Mouse (Mus musculus): ENCODE measurements around the gene Gabarapl2. TPM values are rescaled to one million over a fixed set of nuclear protein-coding genes. Genes with fewer than 3 reads are reported as not detected.

The Gabarapl2 gene
- total and polyA plus RNA-seq, 2 experiments from 2014 or later, result 76.3 to 212 TPM

DNA sequence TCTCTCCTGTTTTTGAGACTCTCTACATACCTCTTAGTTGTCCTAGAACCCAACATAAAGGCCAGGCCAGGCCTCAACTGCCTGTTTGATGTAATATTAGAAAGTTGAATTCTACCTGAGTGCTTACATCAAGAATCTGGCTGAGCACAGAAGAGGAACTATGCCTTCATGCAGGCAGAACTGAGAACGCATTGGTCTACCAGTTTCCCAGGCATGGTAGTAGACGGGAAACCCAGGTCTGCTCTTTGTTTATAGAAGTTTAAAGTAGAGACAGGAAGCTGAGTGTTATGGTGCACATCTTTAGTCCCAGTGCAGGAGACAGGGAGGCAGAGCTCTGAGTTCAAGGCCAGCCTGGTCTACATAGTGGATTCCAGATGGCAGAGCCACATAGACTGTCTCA is 6.6 kb downstream of the Gabarapl2 start:
- Histone ChIP-seq H3K4me3 (ENCODE audit: low read depth, low read length) (no peak overlapping the region), H3K9me3 (replicated peaks; ENCODE audit: control insufficient read depth, low read length) (no peaks in the 10 kb centered on the region), H3K27me3 (ENCODE audit: control insufficient read depth, insufficient read depth, low read length) (no peaks in the 10 kb centered on the region), H3K9ac (replicated peaks; ENCODE audit: low read depth, low read length) (no peak overlapping the region), H3K36me3 (replicated peaks; ENCODE audit: control insufficient read depth, insufficient read depth, low read length) (peaks cover 52% of the 10 kb centered on the region), H3K4me2 (ENCODE audit: low read depth, low read length) (no peak overlapping the region), H3K27ac (ENCODE audit: low read depth) (no peak overlapping the region), H3K4me1 (ENCODE audit: control insufficient read depth, insufficient read depth) (no peaks in the 10 kb centered on the region)
- DNase-seq (ENCODE audit: low spot score) (no peak), ATAC-seq (ENCODE audit: insufficient read depth, low read depth) (no peak)
- 77% methylated on average over 2 of the region's 2 CpGs for WGBS
- no peak for TF ChIP-seq CTCF (IDR thresholded peaks at IDR 0.05; ENCODE audit: low read depth)
- TF ChIP-seq EP300 (IDR thresholded peaks at IDR 0.05; ENCODE audit: low read depth), result no peak

DNA sequence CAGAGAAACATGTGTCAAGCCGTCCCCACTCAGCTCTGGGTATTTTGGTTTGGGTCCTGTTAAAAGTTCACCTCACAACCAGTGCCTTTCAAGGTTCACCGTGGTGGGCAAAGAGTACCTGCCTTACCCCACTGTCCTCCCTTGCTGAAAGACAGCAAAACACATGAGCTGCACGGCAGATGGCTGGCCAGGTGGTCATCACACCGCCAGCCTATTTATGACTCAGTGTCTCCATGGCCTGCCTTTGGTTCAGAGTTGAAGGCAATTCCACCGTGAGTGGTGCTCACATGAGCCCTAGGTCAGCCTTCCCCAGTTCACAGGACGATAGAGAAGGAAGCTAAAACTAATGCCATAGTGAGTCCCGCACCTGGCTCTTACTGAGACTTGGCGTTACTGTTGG is 7.5 kb downstream of the Gabarapl2 start:
- ATAC-seq (ENCODE audit: insufficient read depth, low read depth), result no peak
- Histone ChIP-seq H3K27ac (ENCODE audit: low read depth) (no peak overlapping the region), H3K4me1 (ENCODE audit: control insufficient read depth, insufficient read depth) (no peaks in the 10 kb centered on the region), H3K9me3 (replicated peaks; ENCODE audit: control insufficient read depth, low read length) (no peaks in the 10 kb centered on the region), H3K27me3 (ENCODE audit: control insufficient read depth, insufficient read depth, low read length) (no peaks in the 10 kb centered on the region), H3K36me3 (replicated peaks; ENCODE audit: control insufficient read depth, insufficient read depth, low read length) (peaks cover 54% of the 10 kb centered on the region), H3K9ac (replicated peaks; ENCODE audit: low read depth, low read length) (no peak overlapping the region), H3K4me3 (ENCODE audit: low read depth, low read length) (no peak overlapping the region), H3K4me2 (ENCODE audit: low read depth, low read length) (no peak overlapping the region)
- DNase-seq (ENCODE audit: low spot score), result no peak
- no peak for TF ChIP-seq CTCF (IDR thresholded peaks at IDR 0.05; ENCODE audit: low read depth)
- no peak for TF ChIP-seq EP300 (IDR thresholded peaks at IDR 0.05; ENCODE audit: low read depth)
- WGBS, result 91% methylated on average over 8 of the region's 8 CpGs

DNA sequence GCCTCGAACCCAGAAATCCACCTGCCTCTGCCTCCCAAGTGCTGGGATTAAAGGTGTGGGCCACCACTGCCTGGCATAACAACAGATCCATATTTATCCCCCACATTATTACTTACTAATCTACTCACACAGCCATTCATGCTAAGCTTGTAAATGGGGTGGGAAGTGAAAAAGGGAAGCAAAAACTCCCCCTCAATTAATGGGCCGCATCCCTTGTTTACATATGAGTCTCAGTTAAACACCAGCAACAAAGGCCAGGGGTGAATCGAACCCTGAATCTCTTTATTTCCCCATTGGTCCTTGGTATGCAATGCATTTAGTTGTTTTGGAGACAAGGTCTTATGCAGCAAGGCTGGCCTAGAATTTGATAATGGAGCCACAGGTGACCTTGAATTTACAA is 10.3 kb downstream of the Gabarapl2 start:
- DNase-seq (ENCODE audit: low spot score) (no peak), ATAC-seq (ENCODE audit: insufficient read depth, low read depth) (no peak)
- Histone ChIP-seq H3K4me3 (ENCODE audit: low read depth, low read length) (no peak overlapping the region), H3K36me3 (replicated peaks; ENCODE audit: control insufficient read depth, insufficient read depth, low read length) (peaks cover 56% of the 10 kb centered on the region), H3K4me2 (ENCODE audit: low read depth, low read length) (no peak overlapping the region), H3K9ac (replicated peaks; ENCODE audit: low read depth, low read length) (no peak overlapping the region), H3K9me3 (replicated peaks; ENCODE audit: control insufficient read depth, low read length) (no peaks in the 10 kb centered on the region), H3K27ac (ENCODE audit: low read depth) (no peak overlapping the region), H3K27me3 (ENCODE audit: control insufficient read depth, insufficient read depth, low read length) (no peaks in the 10 kb centered on the region), H3K4me1 (ENCODE audit: control insufficient read depth, insufficient read depth) (no peaks in the 10 kb centered on the region)
- no peak for TF ChIP-seq CTCF (IDR thresholded peaks at IDR 0.05; ENCODE audit: low read depth)
- no peak for TF ChIP-seq EP300 (IDR thresholded peaks at IDR 0.05; ENCODE audit: low read depth)
- WGBS, result 94% methylated on average over 3 of the region's 3 CpGs

DNA sequence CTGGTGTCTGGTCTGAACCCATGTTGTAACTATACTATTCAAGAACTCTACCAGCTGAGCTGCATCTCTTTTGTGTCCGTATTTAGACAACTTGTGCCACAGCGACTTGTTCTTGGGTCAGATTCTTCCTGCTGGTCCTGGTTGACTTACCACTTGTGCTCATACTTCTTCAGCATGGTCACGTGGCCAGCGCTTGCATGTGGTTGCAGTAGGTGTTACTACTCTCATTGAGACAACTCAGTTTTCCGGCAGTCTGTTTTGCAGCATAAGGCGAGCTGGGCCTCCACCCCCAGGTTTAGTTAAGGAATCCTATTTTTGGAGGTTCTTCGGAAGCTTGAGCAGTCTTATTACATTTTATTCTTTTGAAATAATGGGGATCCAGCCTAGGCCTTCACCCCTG is 10.8 kb downstream of the Gabarapl2 start:
- WGBS, result 95% methylated on average over 7 of the region's 7 CpGs
- Histone ChIP-seq H3K36me3 (replicated peaks; ENCODE audit: control insufficient read depth, insufficient read depth, low read length) (peaks cover 54% of the 10 kb centered on the region), H3K27me3 (ENCODE audit: control insufficient read depth, insufficient read depth, low read length) (no peaks in the 10 kb centered on the region), H3K27ac (ENCODE audit: low read depth) (no peak overlapping the region), H3K4me1 (ENCODE audit: control insufficient read depth, insufficient read depth) (no peaks in the 10 kb centered on the region), H3K9me3 (replicated peaks; ENCODE audit: control insufficient read depth, low read length) (no peaks in the 10 kb centered on the region), H3K4me2 (ENCODE audit: low read depth, low read length) (no peak overlapping the region), H3K9ac (replicated peaks; ENCODE audit: low read depth, low read length) (no peak overlapping the region), H3K4me3 (ENCODE audit: low read depth, low read length) (no peak overlapping the region)
- no peak for TF ChIP-seq CTCF (IDR thresholded peaks at IDR 0.05; ENCODE audit: low read depth)
- no peak for TF ChIP-seq EP300 (IDR thresholded peaks at IDR 0.05; ENCODE audit: low read depth)
- DNase-seq (ENCODE audit: low spot score) (no peak), ATAC-seq (ENCODE audit: insufficient read depth, low read depth) (no peak)

DNA sequence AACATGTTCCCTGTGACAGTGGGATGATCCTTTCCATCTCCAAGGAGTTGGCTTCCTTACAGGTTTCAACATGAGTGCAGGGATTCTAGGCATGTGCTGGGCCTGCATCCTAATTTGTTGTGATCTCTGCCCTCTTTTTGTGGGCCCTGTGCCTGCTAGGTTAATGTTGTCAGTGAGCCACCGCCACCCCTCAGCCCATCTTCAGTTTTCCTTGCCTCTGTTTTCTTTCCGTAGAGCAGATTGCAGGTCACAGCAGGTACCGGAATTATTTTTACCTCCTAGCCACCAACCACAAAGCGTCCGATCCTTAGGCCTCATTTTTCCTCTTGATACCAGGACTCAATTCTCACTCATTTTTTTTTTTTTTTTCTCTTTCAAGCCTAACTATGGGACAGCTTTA is 11.4 kb downstream of the Gabarapl2 start:
- no peak for TF ChIP-seq CTCF (IDR thresholded peaks at IDR 0.05; ENCODE audit: low read depth)
- TF ChIP-seq EP300 (IDR thresholded peaks at IDR 0.05; ENCODE audit: low read depth), result no peak
- no peak overlapping the region for H3K4me3 ChIP-seq (ENCODE audit: low read depth, low read length)
- no peaks in the 10 kb centered on the region for H3K27me3 ChIP-seq (ENCODE audit: control insufficient read depth, insufficient read depth, low read length)
- H3K9ac ChIP-seq (replicated peaks; ENCODE audit: low read depth, low read length), result no peak overlapping the region
- H3K36me3 ChIP-seq (replicated peaks; ENCODE audit: control insufficient read depth, insufficient read depth, low read length), result peaks cover 60% of the 10 kb centered on the region
- 93% methylated on average over 5 of the region's 5 CpGs for WGBS
- DNase-seq (ENCODE audit: low spot score), result no peak
- H3K9me3 ChIP-seq (replicated peaks; ENCODE audit: control insufficient read depth, low read length), result no peaks in the 10 kb centered on the region
- no peak for ATAC-seq (ENCODE audit: insufficient read depth, low read depth)
- H3K27ac ChIP-seq (ENCODE audit: low read depth), result no peak overlapping the region
- no peak overlapping the region for H3K4me2 ChIP-seq (ENCODE audit: low read depth, low read length)
- no peaks in the 10 kb centered on the region for H3K4me1 ChIP-seq (ENCODE audit: control insufficient read depth, insufficient read depth)

DNA sequence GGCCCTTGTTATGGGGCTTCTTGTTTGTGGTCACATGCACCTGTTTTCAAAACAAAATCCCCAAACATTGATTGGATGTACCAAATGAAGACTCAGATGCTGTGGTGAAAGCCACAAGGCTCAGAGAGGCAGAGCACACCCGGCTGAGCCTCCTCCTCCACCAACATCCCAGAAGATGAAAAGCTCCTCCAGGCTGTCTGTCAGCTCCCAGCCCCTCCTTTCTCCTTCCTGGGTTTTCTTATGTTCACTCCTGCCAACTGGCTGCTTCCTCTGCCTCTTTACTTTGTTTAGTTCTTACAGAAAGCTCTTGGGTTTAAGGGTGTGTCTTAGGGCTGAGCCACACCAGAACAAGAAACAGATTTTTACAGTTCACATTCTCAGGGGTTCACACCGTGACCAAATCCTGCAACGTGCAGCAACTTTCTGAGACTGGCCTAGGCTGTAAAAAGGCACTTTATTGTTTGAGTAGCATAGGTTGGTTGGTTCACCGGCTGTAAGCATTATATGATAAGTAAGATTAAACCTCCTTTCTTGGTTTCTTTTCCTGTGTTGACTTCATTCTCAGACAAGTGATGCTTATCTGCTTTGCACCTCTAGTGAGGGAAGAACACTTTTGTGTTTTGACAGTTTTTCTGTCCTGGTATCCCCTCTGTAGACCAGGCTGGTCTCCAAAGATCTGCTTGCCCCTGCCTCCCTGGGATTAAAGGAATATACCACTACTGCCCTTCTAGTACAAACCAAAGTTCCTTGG is 14.5 kb downstream of the Gabarapl2 start:
- no peak overlapping the region for H3K9ac ChIP-seq (replicated peaks; ENCODE audit: low read depth, low read length)
- no peaks in the 10 kb centered on the region for H3K4me1 ChIP-seq (ENCODE audit: control insufficient read depth, insufficient read depth)
- ATAC-seq (ENCODE audit: insufficient read depth, low read depth) (no peak), DNase-seq (ENCODE audit: low spot score) (no peak)
- no peaks in the 10 kb centered on the region for H3K9me3 ChIP-seq (replicated peaks; ENCODE audit: control insufficient read depth, low read length)
- peaks cover 48% of the 10 kb centered on the region for H3K36me3 ChIP-seq (replicated peaks; ENCODE audit: control insufficient read depth, insufficient read depth, low read length)
- 79% methylated on average over 4 of the region's 4 CpGs for WGBS
- H3K27me3 ChIP-seq (ENCODE audit: control insufficient read depth, insufficient read depth, low read length), result no peaks in the 10 kb centered on the region
- TF ChIP-seq EP300 (IDR thresholded peaks at IDR 0.05; ENCODE audit: low read depth), result no peak
- no peak for TF ChIP-seq CTCF (IDR thresholded peaks at IDR 0.05; ENCODE audit: low read depth)
- no peak overlapping the region for H3K4me2 ChIP-seq (ENCODE audit: low read depth, low read length)
- no peak overlapping the region for H3K27ac ChIP-seq (ENCODE audit: low read depth)
- H3K4me3 ChIP-seq (ENCODE audit: low read depth, low read length), result no peak overlapping the region

Data from heart, postnatal 0 days (tissue).